Mouse (Mus musculus) MEL (cell line): Measurements from ENCODE around the gene Cfap77. TPM values are rescaled to one million over a fixed set of nuclear protein-coding genes. Genes with fewer than 3 reads are reported as not detected.
A peak's percentile ranks its signal among the peaks of the same experiment; 100 is the strongest.

ENCODE experiments used
- DNase-seq: peaks from one replicate; pipeline ENCODE4 v3.0.0; 2011; ENCODE audit warnings: low read depth, low spot score
- H3K27ac ChIP-seq: 2 replicates; pipeline ENCODE4 v1.5.1; 2012; ENCODE audit warnings: low read depth, mild to moderate bottlenecking, control low read depth, low read length, moderate library complexity; ENCODE audit not compliant: control insufficient read depth
- H3K27me3 ChIP-seq, 2 experiments: fragments of 150-350 bp in 1 of 2; sonication (generic) in 1 of 2; 2 replicates each; pipeline ENCODE4 v1.6.1; 2012; ENCODE audit warnings: low read length in 2 of 2, mild to moderate bottlenecking in 2 of 2, improper control_type of control experiment in 1 of 2, moderate library complexity in 1 of 2; ENCODE audit not compliant: insufficient read depth in 2 of 2, control insufficient read depth in 1 of 2
- H3K36me3 ChIP-seq, 2 experiments: 2 replicates each; pipeline ENCODE4 v1.6.1; 2012 to 2014; ENCODE audit warnings: low read length in 2 of 2, improper control_type of control experiment in 1 of 2, inconsistent platforms in 1 of 2, mild to moderate bottlenecking in 1 of 2; ENCODE audit not compliant: insufficient read depth in 2 of 2, control insufficient read depth in 1 of 2
- H3K4me1 ChIP-seq, 2 experiments: fragments of 150-350 bp in 1 of 2; sonication (generic) in 1 of 2; 2 replicates each; pipeline ENCODE4 v1.6.1; 2012; ENCODE audit warnings: low read length in 2 of 2, improper control_type of control experiment in 1 of 2, mild to moderate bottlenecking in 1 of 2; ENCODE audit not compliant: insufficient read depth in 2 of 2, control insufficient read depth in 1 of 2
- H3K4me3 ChIP-seq, 2 experiments: fragments of 150-350 bp in 1 of 2; sonication (generic) in 1 of 2; 2 replicates each; pipeline ENCODE4 v1.5.1; 2012; ENCODE audit warnings: low read depth in 2 of 2, low read length in 2 of 2, mild to moderate bottlenecking in 2 of 2, moderate library complexity in 2 of 2, control low read depth in 1 of 2, improper control_type of control experiment in 1 of 2; ENCODE audit not compliant: control insufficient read depth in 1 of 2, insufficient read depth in 1 of 2
- H3K79me2 ChIP-seq: 2 replicates; pipeline ENCODE4 v1.6.1; 2012; ENCODE audit warnings: mild to moderate bottlenecking, low read length, moderate library complexity; ENCODE audit not compliant: control insufficient read depth, poor library complexity, insufficient read depth
- H3K9ac ChIP-seq: 2 replicates; pipeline ENCODE4 v1.6.1; 2012; ENCODE audit warnings: low read depth, mild to moderate bottlenecking, control low read depth, low read length, moderate library complexity; ENCODE audit not compliant: control insufficient read depth, poor library complexity, severe bottlenecking
- H3K9me3 ChIP-seq: fragments of 150-350 bp; sonication (generic); replicated peaks from 2 replicates; pipeline ENCODE4 v1.6.1; 2012; ENCODE audit warnings: mild to moderate bottlenecking, low read length, improper control_type of control experiment, moderate library complexity; ENCODE audit not compliant: insufficient read depth
- CHD2 ChIP-seq: IDR thresholded peaks from 2 replicates; pipeline ENCODE4 v1.6.1; 2011; ENCODE audit warnings: low read length, improper control_type of control experiment
- CTCF ChIP-seq, 3 experiments: IDR thresholded peaks in 2 of 3; conservative IDR thresholded peaks in 1 of 3; 2 replicates each; pipeline ENCODE4 v1.5.1; 2011 to 2012; ENCODE audit warnings: low read length in 3 of 3, low read depth in 2 of 3, mild to moderate bottlenecking in 2 of 3, improper control_type of control experiment in 1 of 3, inconsistent platforms in 1 of 3, mixed read lengths in 1 of 3, moderate library complexity in 1 of 3; ENCODE audit not compliant: control insufficient read depth in 1 of 3, insufficient read depth in 1 of 3, poor library complexity in 1 of 3, severe bottlenecking in 1 of 3
- ELF1 ChIP-seq: IDR thresholded peaks from 2 replicates; pipeline ENCODE4 v1.6.1; 2014; ENCODE audit warnings: low read depth, mild to moderate bottlenecking, inconsistent platforms, low read length, improper control_type of control experiment, moderate library complexity
- EP300 ChIP-seq, 2 experiments: IDR thresholded peaks; 2 replicates each; pipeline ENCODE4 v1.6.1; 2011; ENCODE audit warnings: improper control_type of control experiment in 2 of 2, low read length in 2 of 2, low read depth in 1 of 2, mild to moderate bottlenecking in 1 of 2
- GABPA ChIP-seq: IDR thresholded peaks from 2 replicates; pipeline ENCODE4 v1.6.1; 2012; ENCODE audit warnings: low read depth, mild to moderate bottlenecking, inconsistent platforms, low read length, improper control_type of control experiment, moderate library complexity
- GATA1 ChIP-seq: IDR thresholded peaks from 2 replicates; pipeline ENCODE4 v1.6.1; 2011; ENCODE audit warnings: low read depth, low read length, improper control_type of control experiment
- JUND ChIP-seq: IDR thresholded peaks from 2 replicates; pipeline ENCODE4 v1.6.1; 2011; ENCODE audit warnings: low read depth, mild to moderate bottlenecking, improper control_type of control experiment, low read length
- KAT2A ChIP-seq: conservative IDR thresholded peaks from 2 replicates; pipeline ENCODE4 v1.6.1; 2012; ENCODE audit warnings: low read depth, low read length, improper control_type of control experiment, inconsistent platforms
- MAFK ChIP-seq: IDR thresholded peaks from 2 replicates; pipeline ENCODE4 v1.6.1; 2011; ENCODE audit warnings: low read depth, mild to moderate bottlenecking, low read length, improper control_type of control experiment, borderline replicate concordance
- MAX ChIP-seq: IDR thresholded peaks from 2 replicates; pipeline ENCODE4 v1.6.1; 2011; ENCODE audit warnings: low read length, improper control_type of control experiment
- MYC ChIP-seq: IDR thresholded peaks from 2 replicates; pipeline ENCODE4 v1.6.1; 2011; ENCODE audit warnings: low read depth, mild to moderate bottlenecking, low read length, improper control_type of control experiment, moderate library complexity
- NELFE ChIP-seq: IDR thresholded peaks from 2 replicates; pipeline ENCODE4 v1.6.1; 2011; ENCODE audit warnings: low read depth, low read length, improper control_type of control experiment
- NRF1 ChIP-seq: IDR thresholded peaks from 2 replicates; pipeline ENCODE4 v1.6.1; 2014; ENCODE audit warnings: low read depth, mild to moderate bottlenecking, inconsistent platforms, low read length, improper control_type of control experiment, moderate library complexity; ENCODE audit not compliant: poor library complexity, insufficient read depth, severe bottlenecking
- POLR2AphosphoS2 ChIP-seq: IDR thresholded peaks from 2 replicates; pipeline ENCODE4 v1.6.1; 2011; ENCODE audit warnings: low read length, improper control_type of control experiment
- RAD21 ChIP-seq: IDR thresholded peaks from 2 replicates; pipeline ENCODE4 v1.6.1; 2011; ENCODE audit warnings: mild to moderate bottlenecking, low read depth, low read length, improper control_type of control experiment
- SIN3A ChIP-seq: IDR thresholded peaks from 2 replicates; pipeline ENCODE4 v1.6.1; 2012; ENCODE audit warnings: low read length, improper control_type of control experiment, inconsistent platforms
- SMC3 ChIP-seq: IDR thresholded peaks from 2 replicates; pipeline ENCODE4 v1.6.1; 2011; ENCODE audit warnings: low read depth, low read length, improper control_type of control experiment
- TAL1 ChIP-seq: IDR thresholded peaks from 2 replicates; pipeline ENCODE4 v1.6.1; 2012; ENCODE audit warnings: mild to moderate bottlenecking, inconsistent platforms, low read length, moderate library complexity, mixed read lengths
- TBP ChIP-seq: IDR thresholded peaks from 2 replicates; pipeline ENCODE4 v1.8.0; 2011; ENCODE audit warnings: low read depth, low read length, improper control_type of control experiment
- TCF12 ChIP-seq: IDR thresholded peaks from 2 replicates; pipeline ENCODE4 v1.6.1; 2014; ENCODE audit warnings: low read depth, mild to moderate bottlenecking, inconsistent platforms, low read length, improper control_type of control experiment, moderate library complexity
- USF1 ChIP-seq: IDR thresholded peaks from 2 replicates; pipeline ENCODE4 v1.6.1; 2014; ENCODE audit warnings: low read depth, mild to moderate bottlenecking, inconsistent platforms, low read length, improper control_type of control experiment, moderate library complexity
- USF2 ChIP-seq, 2 experiments: IDR thresholded peaks; 2 replicates each; pipeline ENCODE4 v1.6.1; 2011 to 2012; ENCODE audit warnings: improper control_type of control experiment in 2 of 2, low read length in 2 of 2, borderline replicate concordance in 1 of 2, inconsistent platforms in 1 of 2, low read depth in 1 of 2, mild to moderate bottlenecking in 1 of 2; ENCODE audit not compliant: insufficient read depth in 1 of 2
- ZC3H11A ChIP-seq: IDR thresholded peaks from 2 replicates; pipeline ENCODE4 v1.6.1; 2012; ENCODE audit warnings: low read depth, mild to moderate bottlenecking, inconsistent platforms, low read length, improper control_type of control experiment
- ZMIZ1 ChIP-seq: IDR thresholded peaks from 2 replicates; pipeline ENCODE4 v1.6.1; 2012; ENCODE audit warnings: low read depth, mild to moderate bottlenecking, inconsistent platforms, low read length, improper control_type of control experiment, moderate library complexity
- ZNF384 ChIP-seq: IDR thresholded peaks from 2 replicates; pipeline ENCODE4 v1.6.1; 2012; ENCODE audit warnings: low read depth, mild to moderate bottlenecking, inconsistent platforms, low read length, improper control_type of control experiment
- polyA plus RNA-seq, 2 experiments: library from polyadenylated mRNA; stranded (reverse) in 1 of 2; unstranded in 1 of 2; fragments of >175 nt in 1 of 2; fragments of >200 nt in 1 of 2; gene quantifications; 2 replicates each; pipeline versions ENCODE4 v1.2.1 to v1.2.4; 2012; ENCODE audit warnings: low replicate concordance in 2 of 2, low read depth in 1 of 2; ENCODE audit not compliant: insufficient read length in 2 of 2, insufficient read depth in 1 of 2, missing spikeins in 1 of 2
- total RNA-seq: library from RNA; depleted of rRNA; stranded (reverse); fragments of 300-350 nt; gene quantifications from 2 replicates; pipeline ENCODE4 v1.2.3, GENCODE M21; 2012

Cfap77 gene
- total and polyA plus RNA-seq, 3 experiments, result 1.1 to 2.4 TPM; not detected in 1

DNA sequence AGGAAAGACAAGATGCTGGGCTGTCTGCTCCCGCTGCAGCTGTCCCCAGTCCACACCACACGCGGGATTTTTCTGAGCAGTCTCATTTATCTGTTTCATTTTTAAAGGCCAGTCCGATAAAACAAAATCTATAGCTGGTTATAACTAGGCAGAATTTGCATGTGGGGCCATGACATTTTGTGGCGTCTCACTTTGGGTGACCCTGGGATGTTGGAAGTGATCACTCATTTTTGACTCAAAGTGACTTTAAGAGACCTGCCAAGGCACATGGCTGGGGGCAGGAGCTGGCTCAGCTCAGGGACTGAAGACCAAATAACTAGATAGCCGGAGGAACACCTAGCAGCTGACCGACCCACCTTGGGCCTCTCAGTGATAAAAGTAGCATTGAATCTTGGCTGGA lies 31.9 kb downstream of the Cfap77 start:
- Histone ChIP-seq H3K4me1 (peaks cover 1 to 14% of the 10 kb centered on the region in 2 experiments; a peak in 3 of 4 replicates), H3K79me2 (no peaks in the 10 kb centered on the region), H3K9ac (no peak overlapping the region), H3K27ac (no peak overlapping the region), H3K9me3 (no peaks in the 10 kb centered on the region), H3K4me3 (no peak overlapping the region), H3K27me3 (no peaks in the 10 kb centered on the region; a peak in 1 of 4 replicates), H3K36me3 (peaks cover 0 to 2% of the 10 kb centered on the region in 2 experiments; a peak in 2 of 4 replicates)
- no peak for TF ChIP-seq EP300 (IDR thresholded peaks at IDR 0.05; ENCODE audit: low read depth in 1 of 2, low read length in 2 of 2)
- no peak for DNase-seq

DNA sequence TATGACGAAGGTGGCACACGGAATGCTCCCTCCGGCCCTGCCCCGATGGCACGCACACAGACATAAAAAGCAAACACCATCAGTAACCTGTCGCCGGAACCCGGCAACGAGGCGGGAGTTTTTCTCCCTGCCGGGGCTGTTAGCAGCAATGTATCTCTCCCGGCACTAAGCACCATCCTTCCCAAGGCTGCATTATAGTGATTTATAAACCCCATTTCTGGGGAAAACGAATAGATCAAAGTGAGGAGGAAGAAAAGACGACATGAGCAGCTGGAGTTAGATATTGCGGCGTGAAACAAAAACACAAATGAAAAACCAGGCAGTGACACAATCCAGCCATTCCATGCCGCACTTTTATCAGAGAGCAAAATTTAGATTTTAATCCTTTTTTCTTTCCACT lies 33.8 kb downstream of the Cfap77 start:
- Histone ChIP-seq H3K27ac (no peak overlapping the region), H3K9me3 (no peaks in the 10 kb centered on the region), H3K27me3 (no peaks in the 10 kb centered on the region; a peak in 1 of 4 replicates), H3K79me2 (no peaks in the 10 kb centered on the region), H3K36me3 (peaks cover 0 to 4% of the 10 kb centered on the region in 2 experiments; a peak in 2 of 4 replicates), H3K9ac (no peak overlapping the region), H3K4me3 (no peak overlapping the region), H3K4me1 (peaks cover 3 to 16% of the 10 kb centered on the region in 2 experiments)
- DNase-seq, result no peak
- no peak for TF ChIP-seq GATA1
- TF ChIP-seq TAL1, result no peak
- no peak for TF ChIP-seq POLR2AphosphoS2
- no peak for TF ChIP-seq RAD21
- no peak for TF ChIP-seq JUND
- TF ChIP-seq TCF12, result no peak
- TF ChIP-seq MAX, result no peak
- no peak for TF ChIP-seq CTCF (IDR thresholded peaks at IDR 0.05 in 2 of 3, conservative IDR thresholded peaks at IDR 0.05 in 1 of 3; ENCODE audit: control insufficient read depth in 1 of 3, insufficient read depth in 1 of 3, low read depth in 2 of 3, low read length in 3 of 3, poor library complexity in 1 of 3, severe bottlenecking in 1 of 3)
- TF ChIP-seq MYC, result no peak
- no peak for TF ChIP-seq USF1
- TF ChIP-seq TBP, result no peak
- no peak for TF ChIP-seq MAFK
- TF ChIP-seq SIN3A, result no peak

GRCm38 (mm10) chr2:29018680-29019079 lies 36.2 kb downstream of the Cfap77 start:
- H3K27ac ChIP-seq, result peak overlapping the region; percentile 74; the same call in 1 of the 2 replicates
- H3K79me2 ChIP-seq, result no peaks in the 10 kb centered on the region
- H3K27me3 ChIP-seq, result no peaks in the 10 kb centered on the region
- TF ChIP-seq RAD21 (no peak), SMC3 (no peak), MAFK (no peak), CTCF (IDR thresholded peaks at IDR 0.05 in 2 of 3, conservative IDR thresholded peaks at IDR 0.05 in 1 of 3; ENCODE audit: control insufficient read depth in 1 of 3, insufficient read depth in 1 of 3, low read depth in 2 of 3, low read length in 3 of 3, poor library complexity in 1 of 3, severe bottlenecking in 1 of 3) (no peak), USF1 (no peak), GABPA (no peak), ZC3H11A (no peak), ZMIZ1 (no peak), CHD2 (no peak), USF2 (IDR thresholded peaks at IDR 0.05; ENCODE audit: borderline replicate concordance in 1 of 2, insufficient read depth in 1 of 2, low read depth in 1 of 2, low read length in 2 of 2) (no peak), EP300 (IDR thresholded peaks at IDR 0.05; ENCODE audit: low read depth in 1 of 2, low read length in 2 of 2) (peak; percentile 63 to 84), NRF1 (no peak), JUND (no peak), NELFE (no peak), ZNF384 (no peak), KAT2A (no peak), GATA1 (peak; percentile 72), MAX (0 out of 2 replicates have a peak, but pooled peaks have one; percentile 43), ELF1 (no peak)

More at GRCm38 (mm10) chr2:29018680-29019079, 36.2 kb downstream of the Cfap77 start:
- H3K4me3 ChIP-seq, result no peak overlapping the region
- DNase-seq, result peak; percentile 82
- peaks cover 0 to 4% of the 10 kb centered on the region in 2 experiments; a peak in 2 of 4 replicates for H3K36me3 ChIP-seq
- no peaks in the 10 kb centered on the region for H3K9me3 ChIP-seq
- peak overlapping the region; percentile 5; the same call in 1 of the 2 replicates for H3K9ac ChIP-seq
- peaks cover 3 to 16% of the 10 kb centered on the region in 2 experiments for H3K4me1 ChIP-seq
